Mouse (Mus musculus) myocyte (in vitro differentiated cells): ENCODE results near the gene Rnls. TPM values are rescaled to one million over a fixed set of nuclear protein-coding genes. Genes with fewer than 3 reads are reported as not detected.

Source experiments
- H3K27me3 ChIP-seq: one replicate; pipeline ENCODE4 v1.6.1; 2011; ENCODE audit not compliant: control insufficient read depth, insufficient read depth, insufficient read length
- H3K36me3 ChIP-seq: one replicate; pipeline ENCODE4 v1.6.1; 2011; ENCODE audit not compliant: control insufficient read depth, insufficient read depth
- H3K4me2 ChIP-seq: one replicate; pipeline ENCODE4 v1.6.1; 2011; ENCODE audit warnings: low read depth, control low read depth
- H3K4me3 ChIP-seq: one replicate; pipeline ENCODE4 v1.5.1; 2011; ENCODE audit warnings: mild to moderate bottlenecking, control low read depth, moderate library complexity
- H3K79me2 ChIP-seq: one replicate; pipeline ENCODE4 v1.6.1; 2011; ENCODE audit not compliant: control insufficient read depth, insufficient read depth
- H3ac ChIP-seq: one replicate; pipeline ENCODE4 v1.6.1; 2011; ENCODE audit not compliant: control insufficient read depth, insufficient read length
- CEBPB ChIP-seq: IDR thresholded peaks from 2 replicates; pipeline ENCODE4 v1.6.1; 2011; ENCODE audit warnings: mild to moderate bottlenecking, moderate library complexity; ENCODE audit not compliant: poor library complexity, insufficient read depth, severe bottlenecking
- E2F4 ChIP-seq: IDR thresholded peaks from one replicate; pipeline ENCODE4 v1.6.1; 2011; ENCODE audit warnings: mild to moderate bottlenecking, control low read depth, moderate library complexity; ENCODE audit not compliant: insufficient read depth
- MAX ChIP-seq: IDR thresholded peaks from one replicate; pipeline ENCODE4 v1.6.1; 2011; ENCODE audit warnings: low read depth, mild to moderate bottlenecking, control low read depth
- MYOD1 ChIP-seq, 3 experiments: IDR thresholded peaks; one replicate each; pipeline ENCODE4 v1.6.1; 2011; ENCODE audit warnings: control low read depth in 2 of 3, low read depth in 2 of 3, mild to moderate bottlenecking in 2 of 3, moderate library complexity in 1 of 3; ENCODE audit not compliant: insufficient read length in 2 of 3, control insufficient read depth in 1 of 3
- MYOG ChIP-seq, 3 experiments: IDR thresholded peaks; one replicate each; pipeline ENCODE4 v1.6.1; 2011; ENCODE audit warnings: control low read depth in 2 of 3, low read depth in 2 of 3, mild to moderate bottlenecking in 2 of 3; ENCODE audit not compliant: insufficient read length in 2 of 3, control insufficient read depth in 1 of 3, insufficient read depth in 1 of 3
- POLR2A ChIP-seq: IDR thresholded peaks from one replicate; pipeline ENCODE4 v1.6.1; 2011; ENCODE audit warnings: low read depth, mild to moderate bottlenecking, control low read depth, moderate library complexity; ENCODE audit not compliant: insufficient read length
- POLR2AphosphoS2 ChIP-seq: IDR thresholded peaks from one replicate; pipeline ENCODE4 v1.6.1; 2011; ENCODE audit warnings: low read depth, control low read depth; ENCODE audit not compliant: insufficient read length
- REST ChIP-seq: IDR thresholded peaks from one replicate; pipeline ENCODE4 v1.6.1; 2011; ENCODE audit warnings: mild to moderate bottlenecking, control low read depth, moderate library complexity; ENCODE audit not compliant: insufficient read depth, insufficient read length
- SRF ChIP-seq: IDR thresholded peaks from one replicate; pipeline ENCODE4 v1.6.1; 2011; ENCODE audit warnings: low read depth; ENCODE audit not compliant: control insufficient read depth, insufficient read length
- TCF12 ChIP-seq: IDR thresholded peaks from one replicate; pipeline ENCODE4 v1.6.1; 2011; ENCODE audit warnings: mild to moderate bottlenecking, control low read depth; ENCODE audit not compliant: poor library complexity, insufficient read depth, severe bottlenecking
- TCF3 ChIP-seq: IDR thresholded peaks from one replicate; pipeline ENCODE4 v1.6.1; 2011; ENCODE audit warnings: low read depth, control low read depth; ENCODE audit not compliant: insufficient read length
- USF1 ChIP-seq: IDR thresholded peaks from one replicate; pipeline ENCODE4 v1.6.1; 2011; ENCODE audit warnings: low read depth, mild to moderate bottlenecking, control low read depth, moderate library complexity
- polyA plus RNA-seq: library from polyadenylated mRNA; unstranded; fragments of >200 nt; fragmentation: generic; extraction: Trizol; gene quantifications from one replicate; pipeline ENCODE4 v1.2.1, GENCODE M21; 2012; ENCODE audit warnings: missing spikeins

The Rnls gene
- polyA plus RNA-seq, 1 experiment, result 2.0 TPM

DNA sequence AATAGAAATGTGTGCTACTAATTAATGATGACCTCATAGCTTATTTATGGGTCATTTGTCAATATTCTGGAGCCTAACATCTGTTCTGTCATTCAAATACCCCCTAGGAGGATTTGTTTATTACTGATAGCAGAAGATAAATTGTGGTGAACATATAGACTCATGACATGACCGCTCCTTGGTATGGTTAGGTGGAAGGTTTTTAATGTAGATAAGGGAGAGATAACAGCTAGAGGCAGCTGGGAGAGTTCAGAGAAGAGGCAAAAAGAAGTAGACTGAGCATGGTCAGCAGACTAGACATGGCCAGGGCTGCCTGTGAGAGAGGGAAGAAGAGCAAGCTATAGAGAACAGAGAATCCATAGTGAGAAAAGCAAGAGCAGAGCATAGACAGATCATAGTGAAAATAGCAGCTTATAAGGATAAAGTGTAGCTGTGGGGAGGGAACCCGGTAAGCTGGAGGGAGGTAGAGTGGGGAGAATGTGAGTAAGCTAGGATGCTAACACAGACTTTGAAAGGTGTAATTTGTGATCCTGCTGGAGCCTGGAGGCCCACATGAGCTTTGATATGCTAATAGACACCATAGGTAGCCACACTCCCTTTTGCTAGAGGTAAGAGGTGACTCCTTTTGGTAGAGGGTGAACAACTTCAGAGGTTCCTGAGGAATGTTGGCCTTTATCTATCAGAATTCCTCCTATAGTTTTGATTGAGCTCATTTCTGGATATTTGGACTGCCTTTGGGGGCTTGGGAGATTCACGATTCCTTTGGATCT lies 127.7 kb downstream of the Rnls start:
- no peaks in the 10 kb centered on the region for H3K36me3 ChIP-seq
- no peak overlapping the region for H3ac ChIP-seq
- TF ChIP-seq TCF3 (no peak), USF1 (no peak), SRF (no peak), TCF12 (no peak)
- H3K27me3 ChIP-seq, result no peaks in the 10 kb centered on the region
- no peaks in the 10 kb centered on the region for H3K79me2 ChIP-seq
- no peak overlapping the region for H3K4me3 ChIP-seq
- H3K4me2 ChIP-seq, result no peak overlapping the region

DNA sequence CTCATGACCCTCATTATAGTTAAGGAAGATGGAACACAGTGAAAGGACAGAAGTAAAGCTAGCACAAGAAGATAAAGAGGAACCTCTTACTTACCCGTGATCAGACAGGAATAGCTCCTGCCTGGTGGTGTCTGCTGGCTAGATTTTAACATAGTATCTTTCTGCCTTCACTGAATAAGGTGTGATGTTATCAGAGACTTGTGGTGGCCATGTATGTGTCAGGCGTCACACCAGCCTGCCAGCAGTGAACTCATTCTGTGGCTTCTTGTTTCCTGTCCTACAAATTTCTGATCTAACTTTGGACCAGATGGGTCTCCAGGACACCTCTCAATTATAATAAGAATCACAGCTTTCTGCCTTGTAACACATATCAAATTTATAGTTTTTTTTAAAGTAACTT lies 129.7 kb downstream of the Rnls start:
- no peaks in the 10 kb centered on the region for H3K79me2 ChIP-seq
- no peak overlapping the region for H3K4me3 ChIP-seq
- H3ac ChIP-seq, result no peak overlapping the region
- TF ChIP-seq TCF3 (no peak), CEBPB (no peak), USF1 (no peak), MYOG (IDR thresholded peaks at IDR 0.05; ENCODE audit: control insufficient read depth in 1 of 3, insufficient read depth in 1 of 3, insufficient read length in 2 of 3, low read depth in 2 of 3) (no peak), REST (no peak), POLR2A (no peak)
- H3K36me3 ChIP-seq, result no peaks in the 10 kb centered on the region
- H3K27me3 ChIP-seq, result no peaks in the 10 kb centered on the region
- no peak overlapping the region for H3K4me2 ChIP-seq

DNA sequence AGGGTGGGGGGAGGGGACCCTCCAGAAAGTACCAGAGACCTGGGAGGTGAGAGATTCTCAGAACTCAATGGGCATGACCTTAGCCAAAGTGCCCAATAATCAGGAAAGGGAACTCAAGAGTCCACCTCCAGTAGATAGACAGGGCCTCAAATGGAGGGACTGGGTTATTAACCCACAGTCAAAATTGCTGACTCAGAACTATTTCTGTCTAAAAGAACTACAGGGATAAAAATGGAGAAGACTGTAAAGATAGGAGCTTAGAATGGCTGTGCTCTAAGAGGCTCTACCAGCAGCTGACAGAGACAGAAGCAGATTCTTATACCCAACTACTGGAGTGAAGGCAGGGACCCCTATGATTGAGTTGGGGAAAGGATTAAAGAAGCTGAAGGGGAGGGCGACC lies 132.9 kb downstream of the Rnls start:
- Histone ChIP-seq H3K79me2 (no peaks in the 10 kb centered on the region), H3K4me2 (no peak overlapping the region), H3K4me3 (no peak overlapping the region), H3K27me3 (no peaks in the 10 kb centered on the region), H3ac (no peak overlapping the region), H3K36me3 (no peaks in the 10 kb centered on the region)
- TF ChIP-seq MYOG (IDR thresholded peaks at IDR 0.05; ENCODE audit: control insufficient read depth in 1 of 3, insufficient read depth in 1 of 3, insufficient read length in 2 of 3, low read depth in 2 of 3), result no peak
- TF ChIP-seq CEBPB, result no peak
- TF ChIP-seq MYOD1 (IDR thresholded peaks at IDR 0.05; ENCODE audit: control insufficient read depth in 1 of 3, insufficient read length in 2 of 3, low read depth in 2 of 3), result no peak
- no peak for TF ChIP-seq POLR2AphosphoS2
- no peak for TF ChIP-seq E2F4
- TF ChIP-seq REST, result no peak

- Histone ChIP-seq H3K79me2 (no peaks in the 10 kb centered on the region), H3K4me3 (no peak overlapping the region), H3K27me3 (no peaks in the 10 kb centered on the region), H3K4me2 (no peak overlapping the region), H3K36me3 (no peaks in the 10 kb centered on the region), H3ac (no peak overlapping the region)
- TF ChIP-seq MYOG (IDR thresholded peaks at IDR 0.05; ENCODE audit: control insufficient read depth in 1 of 3, insufficient read depth in 1 of 3, insufficient read length in 2 of 3, low read depth in 2 of 3) (no peak), E2F4 (no peak)
Measured at GRCm38 (mm10) chr19:33253893-33254292, 138.2 kb downstream of the Rnls start.

- no peaks in the 10 kb centered on the region for H3K36me3 ChIP-seq
- no peaks in the 10 kb centered on the region for H3K27me3 ChIP-seq
- TF ChIP-seq POLR2A, result no peak
- no peak for TF ChIP-seq TCF12
- TF ChIP-seq MYOG (IDR thresholded peaks at IDR 0.05; ENCODE audit: control insufficient read depth in 1 of 3, insufficient read depth in 1 of 3, insufficient read length in 2 of 3, low read depth in 2 of 3), result no peak
- no peak for TF ChIP-seq REST
- no peak for TF ChIP-seq SRF
- TF ChIP-seq MAX, result no peak
- TF ChIP-seq E2F4, result no peak
- no peak for TF ChIP-seq MYOD1 (IDR thresholded peaks at IDR 0.05; ENCODE audit: control insufficient read depth in 1 of 3, insufficient read length in 2 of 3, low read depth in 2 of 3)
- TF ChIP-seq POLR2AphosphoS2, result no peak
- TF ChIP-seq CEBPB, result no peak
- no peak for TF ChIP-seq TCF3
- TF ChIP-seq USF1, result no peak
- no peak overlapping the region for H3K4me3 ChIP-seq
- no peak overlapping the region for H3ac ChIP-seq
- no peak overlapping the region for H3K4me2 ChIP-seq
- no peaks in the 10 kb centered on the region for H3K79me2 ChIP-seq
Measured at GRCm38 (mm10) chr19:33252226-33252625, 139.9 kb downstream of the Rnls start.

DNA sequence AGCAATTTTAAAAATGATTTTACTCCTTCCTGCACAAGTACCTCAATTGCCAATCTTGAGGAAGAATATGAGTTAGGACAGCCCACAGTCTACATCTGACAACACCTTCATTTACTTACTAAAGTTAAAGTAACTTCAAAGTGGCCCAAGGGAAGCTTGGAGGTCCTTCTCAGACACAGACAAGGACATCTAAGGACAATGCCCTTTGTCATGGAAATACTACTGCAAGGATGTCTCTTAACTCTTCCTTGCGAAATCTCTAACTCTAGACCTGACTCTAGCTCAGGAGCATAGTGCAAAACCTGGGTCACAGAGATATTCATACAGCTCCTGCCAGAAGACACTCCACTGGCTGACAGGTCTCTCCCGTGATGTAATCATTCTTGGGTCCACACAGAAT lies 147.9 kb downstream of the Rnls start:
- Histone ChIP-seq H3K4me3 (no peak overlapping the region), H3K27me3 (no peaks in the 10 kb centered on the region), H3K4me2 (no peak overlapping the region), H3K79me2 (no peaks in the 10 kb centered on the region), H3ac (no peak overlapping the region), H3K36me3 (no peaks in the 10 kb centered on the region)
- TF ChIP-seq TCF12, result no peak
- TF ChIP-seq E2F4, result no peak
- TF ChIP-seq MAX, result no peak
- no peak for TF ChIP-seq POLR2A
- no peak for TF ChIP-seq TCF3
- no peak for TF ChIP-seq SRF
- TF ChIP-seq USF1, result no peak
